Mouse (Mus musculus) telencephalon, adult 2 months (tissue): ENCODE measurements around the gene Fmod.

Source experiments
- DNase-seq: peaks from one replicate; pipeline ENCODE4 v3.0.0-alpha.2; 2011; ENCODE audit warnings: low read depth, low spot score

Gene Fmod

GRCm38 (mm10) chr1:134076789-134077188 is 39.7 kb downstream of the Fmod start:
- DNase-seq, result no peak

- DNase-seq, result no peak
Measured at GRCm38 (mm10) chr1:134077389-134078060, 40.5 kb downstream of the Fmod start.

- DNase-seq, result no peak
Measured at GRCm38 (mm10) chr1:134078061-134078795, 41.2 kb downstream of the Fmod start.

- DNase-seq, result peak; percentile 88
Measured at GRCm38 (mm10) chr1:134078802-134079476, 41.9 kb downstream of the Fmod start, which contains the start of gene Btg2. Gene Btg2, minus strand, starts transcription at chr1:134079120.

GRCm38 (mm10) chr1:134079477-134080163 is 42.6 kb downstream of the Fmod start:
- DNase-seq, result no peak

GRCm38 (mm10) chr1:134080406-134080805 is 43.4 kb downstream of the Fmod start:
- no peak for DNase-seq

- no peak for DNase-seq
Measured at GRCm38 (mm10) chr1:134080881-134081450, 43.9 kb downstream of the Fmod start.

- peak; percentile 90 for DNase-seq
Measured at GRCm38 (mm10) chr1:134082987-134083516, 46.0 kb downstream of the Fmod start.

- no peak for DNase-seq
Measured at GRCm38 (mm10) chr1:134083676-134084075, 46.6 kb downstream of the Fmod start.

GRCm38 (mm10) chr1:134084128-134084527 is 47.1 kb downstream of the Fmod start:
- no peak for DNase-seq

- no peak for DNase-seq
Measured at GRCm38 (mm10) chr1:134086017-134086416, 49.0 kb downstream of the Fmod start.

- DNase-seq, result no peak
Measured at GRCm38 (mm10) chr1:134086811-134087398, 49.9 kb downstream of the Fmod start.

- no peak for DNase-seq
Measured at GRCm38 (mm10) chr1:134089074-134089473, 52.0 kb downstream of the Fmod start.

- no peak for DNase-seq
Measured at GRCm38 (mm10) chr1:134091851-134092250, 54.8 kb downstream of the Fmod start.

- DNase-seq, result no peak
Measured at GRCm38 (mm10) chr1:134092368-134092767, 55.3 kb downstream of the Fmod start.

- peak; percentile 81 for DNase-seq
Measured at GRCm38 (mm10) chr1:134092852-134093770, 56.1 kb downstream of the Fmod start.

- DNase-seq, result no peak
Measured at GRCm38 (mm10) chr1:134093771-134094526, 56.9 kb downstream of the Fmod start.

- DNase-seq, result no peak
Measured at GRCm38 (mm10) chr1:134095033-134095612, 58.1 kb downstream of the Fmod start.

- no peak for DNase-seq
Measured at GRCm38 (mm10) chr1:134095721-134096120, 58.7 kb downstream of the Fmod start.
